Mouse (Mus musculus) right cerebral cortex, postnatal 10 days (tissue): ENCODE results near the gene Crygs.
"Not testable (repeated sequence)": the region's sequence is repeated elsewhere in the genome, so short reads cannot be mapped to it uniquely, and the experiment has no call there.

Source experiments
- DNase-seq, 2 experiments: peaks; one replicate each; pipeline ENCODE4 v3.0.0; 2021; ENCODE audit warnings: low spot score in 2 of 2

Crygs gene

DNA sequence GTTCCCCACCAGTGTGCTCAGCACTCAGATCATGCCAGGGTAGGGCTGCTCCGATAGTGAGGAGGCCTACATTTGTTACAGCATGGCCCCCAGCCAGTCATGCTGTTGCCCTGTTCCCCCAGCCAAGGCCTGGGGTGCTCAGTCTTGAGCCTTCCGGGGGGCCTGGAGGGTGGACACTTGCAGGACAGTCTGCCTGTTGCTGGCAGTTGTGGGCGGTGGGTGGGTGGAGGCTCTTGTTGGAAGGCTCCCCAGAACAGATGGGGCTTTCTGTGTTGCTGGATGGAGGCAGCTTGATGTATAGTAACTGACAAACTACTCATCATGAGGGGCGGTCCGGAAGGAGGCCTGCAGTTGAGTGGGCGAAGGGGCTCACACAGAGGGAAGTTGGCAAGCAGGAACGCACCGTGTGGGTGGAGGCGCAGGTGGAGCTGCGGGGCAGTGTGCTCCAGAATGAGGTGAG, 21.4 kb downstream of the Crygs start:
- peak; percentile 80 to 91 for DNase-seq

DNA sequence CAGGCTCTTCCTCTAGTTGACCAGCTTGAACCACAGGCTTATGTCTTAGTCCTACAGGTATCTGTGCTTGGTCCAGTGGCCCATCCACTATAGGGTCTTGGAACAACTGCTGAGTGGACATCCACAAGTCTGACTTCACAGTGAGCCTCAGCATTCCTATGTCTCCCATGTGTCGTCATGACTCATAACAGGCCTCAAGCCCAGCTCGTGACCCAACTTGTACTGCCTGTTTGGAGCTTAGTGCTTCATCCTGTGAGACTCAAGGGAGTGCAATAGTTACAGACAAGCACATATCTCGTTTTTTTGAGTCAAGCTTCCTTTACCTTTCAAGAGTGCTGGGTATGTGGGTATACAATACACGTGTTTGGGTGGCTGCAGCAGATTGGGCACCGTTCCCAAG, 28.7 kb downstream of the Crygs start:
- DNase-seq = no peak

DNA sequence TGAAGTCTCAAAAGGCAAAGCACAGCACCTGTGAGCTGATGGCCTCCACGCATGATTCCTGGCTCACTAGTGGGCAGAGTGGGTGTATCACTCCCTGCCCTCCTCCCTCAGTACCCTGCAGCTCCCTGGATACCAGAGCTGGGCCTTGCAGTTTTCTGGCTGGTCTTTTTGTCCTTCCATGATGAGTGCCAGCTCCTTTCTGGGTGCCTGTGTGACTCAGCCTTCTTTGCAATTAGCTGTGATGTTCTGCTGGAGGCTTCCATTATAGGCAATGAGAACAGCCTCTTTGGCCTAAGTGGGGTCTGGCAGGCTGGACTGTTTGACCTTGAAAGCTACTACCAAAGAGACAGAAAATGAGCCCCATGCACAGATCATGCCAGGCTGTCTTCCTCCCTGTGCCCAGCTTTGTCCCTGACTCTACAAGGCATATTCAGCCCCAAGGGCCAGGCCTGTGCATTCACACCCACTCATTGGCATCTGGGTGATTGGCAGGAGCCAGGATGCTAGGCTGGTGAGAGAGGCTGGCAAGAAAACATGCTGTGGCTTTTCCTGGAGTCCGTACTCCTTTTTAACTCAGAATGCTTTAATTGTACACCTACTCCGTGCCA, 32.0 kb downstream of the Crygs start:
- peak; percentile 35 to 39 for DNase-seq

GRCm38 (mm10) chr16:22778296-22778695, 33.1 kb downstream of the Crygs start:
- not testable (repeated sequence) for DNase-seq

DNA sequence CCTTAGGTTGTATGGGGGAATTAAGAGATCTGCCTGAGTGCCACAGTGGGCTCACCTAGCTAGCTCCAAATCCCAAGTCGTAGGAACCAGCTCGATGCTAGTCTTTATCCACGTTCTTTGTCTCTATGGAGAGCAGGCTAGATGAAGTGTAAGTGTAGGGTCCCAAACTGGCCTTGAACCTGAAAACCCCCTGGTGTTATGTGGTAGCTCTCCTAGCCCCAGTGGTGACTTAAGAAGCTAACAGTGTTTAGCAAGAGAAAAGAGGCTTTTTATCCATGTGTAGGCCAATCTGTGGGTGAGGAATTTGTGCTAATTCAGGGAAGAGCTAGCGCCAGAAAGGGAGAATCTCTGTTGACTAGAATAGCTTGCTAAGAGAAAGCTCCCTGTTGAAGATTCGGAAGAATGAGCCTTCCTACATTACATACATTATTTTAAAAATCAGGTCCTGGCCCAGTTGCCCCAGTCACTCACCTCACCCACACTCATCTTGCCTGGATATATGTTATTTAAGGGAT, 35.8 kb downstream of the Crygs start:
- no peak for DNase-seq

- DNase-seq = peak; percentile 39 to 65
These were observed 42.7 kb downstream of the Crygs start for GRCm38 (mm10) chr16:22768661-22769060.

DNA sequence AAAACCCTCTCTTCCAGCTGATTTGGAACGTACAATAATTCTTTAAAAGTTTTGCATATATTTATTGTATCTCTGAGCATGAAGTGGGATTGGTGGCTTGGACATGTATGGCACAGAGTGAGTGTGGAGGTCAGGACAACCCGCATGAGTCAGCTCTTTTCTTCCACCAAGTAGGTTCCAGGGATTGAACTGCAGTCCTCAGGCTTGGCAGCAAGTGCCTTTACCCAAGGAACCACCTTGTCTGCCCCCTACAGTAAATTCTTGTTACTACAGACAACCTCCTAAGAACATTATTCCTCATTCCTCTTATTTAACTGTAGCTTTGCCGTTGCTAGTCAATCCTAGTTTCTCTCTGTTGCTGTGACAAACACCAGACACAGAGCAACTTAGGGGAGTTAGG, 44.0 kb downstream of the Crygs start:
- no peak for DNase-seq

DNA sequence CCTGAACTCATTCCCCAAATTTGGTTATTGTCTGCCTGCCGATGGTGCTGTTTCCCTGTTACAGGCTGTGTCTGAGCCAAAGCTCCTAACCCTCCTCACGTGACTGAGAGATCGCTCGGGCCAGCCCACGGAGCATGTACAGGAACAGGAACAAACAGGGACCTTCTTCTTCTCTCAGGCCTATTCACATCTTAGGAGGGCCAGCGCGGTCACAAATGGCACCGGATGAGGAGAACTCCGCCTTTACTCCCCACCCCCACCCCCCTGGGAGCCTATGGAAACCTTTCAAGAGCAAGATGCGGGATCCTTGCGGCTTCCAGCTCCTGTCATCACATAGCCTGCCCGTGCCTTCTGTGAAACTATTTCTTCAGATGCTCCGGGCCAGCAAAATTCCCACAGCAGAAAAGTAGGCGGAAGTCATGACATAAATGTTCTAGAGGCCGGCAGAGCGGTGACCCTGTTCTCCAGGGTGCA, 44.6 kb downstream of the Crygs start:
- no peak for DNase-seq

DNA sequence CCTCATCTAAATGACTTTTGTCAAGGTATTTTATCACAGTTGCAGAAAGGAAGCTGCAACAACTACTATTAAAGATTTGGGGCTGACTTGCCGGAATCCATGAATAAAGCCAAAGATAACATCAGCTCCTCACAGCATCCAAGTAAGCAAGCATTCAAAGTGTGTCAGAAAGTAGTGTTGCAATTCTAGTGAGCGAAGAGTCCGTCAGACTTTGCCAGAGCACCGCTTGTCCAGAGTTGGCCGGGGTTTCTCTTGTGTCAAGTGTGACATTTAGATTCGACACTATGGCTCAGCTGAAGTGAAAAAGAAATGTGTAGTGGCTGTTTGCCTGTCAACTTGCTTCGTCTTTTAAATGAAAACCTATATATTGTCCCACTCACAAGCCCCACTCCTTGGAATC, 45.8 kb downstream of the Crygs start:
- DNase-seq = no peak
